Mouse (Mus musculus): ENCODE measurements around the gene AY358078.

GRCm38 (mm10) chr14:51787061-51787460 is 12.8 kb upstream of the AY358078 start:
- TF ChIP-seq ZNF384 (IDR thresholded peaks at IDR 0.05; ENCODE audit: low read depth, low read length) (no peak), ZC3H11A (IDR thresholded peaks at IDR 0.05; ENCODE audit: borderline replicate concordance, low read depth, low read length) (no peak)
